Mouse (Mus musculus) frontal cortex, postnatal 14 days (tissue): ENCODE measurements around the gene Opcml.
A peak's percentile ranks its signal among the peaks of the same experiment; 100 is the strongest.

ENCODE experiments used
- DNase-seq, 2 experiments: peaks; one replicate each; pipeline ENCODE4 v3.0.0; 2022; ENCODE audit warnings: low spot score in 2 of 2

Gene Opcml

DNA sequence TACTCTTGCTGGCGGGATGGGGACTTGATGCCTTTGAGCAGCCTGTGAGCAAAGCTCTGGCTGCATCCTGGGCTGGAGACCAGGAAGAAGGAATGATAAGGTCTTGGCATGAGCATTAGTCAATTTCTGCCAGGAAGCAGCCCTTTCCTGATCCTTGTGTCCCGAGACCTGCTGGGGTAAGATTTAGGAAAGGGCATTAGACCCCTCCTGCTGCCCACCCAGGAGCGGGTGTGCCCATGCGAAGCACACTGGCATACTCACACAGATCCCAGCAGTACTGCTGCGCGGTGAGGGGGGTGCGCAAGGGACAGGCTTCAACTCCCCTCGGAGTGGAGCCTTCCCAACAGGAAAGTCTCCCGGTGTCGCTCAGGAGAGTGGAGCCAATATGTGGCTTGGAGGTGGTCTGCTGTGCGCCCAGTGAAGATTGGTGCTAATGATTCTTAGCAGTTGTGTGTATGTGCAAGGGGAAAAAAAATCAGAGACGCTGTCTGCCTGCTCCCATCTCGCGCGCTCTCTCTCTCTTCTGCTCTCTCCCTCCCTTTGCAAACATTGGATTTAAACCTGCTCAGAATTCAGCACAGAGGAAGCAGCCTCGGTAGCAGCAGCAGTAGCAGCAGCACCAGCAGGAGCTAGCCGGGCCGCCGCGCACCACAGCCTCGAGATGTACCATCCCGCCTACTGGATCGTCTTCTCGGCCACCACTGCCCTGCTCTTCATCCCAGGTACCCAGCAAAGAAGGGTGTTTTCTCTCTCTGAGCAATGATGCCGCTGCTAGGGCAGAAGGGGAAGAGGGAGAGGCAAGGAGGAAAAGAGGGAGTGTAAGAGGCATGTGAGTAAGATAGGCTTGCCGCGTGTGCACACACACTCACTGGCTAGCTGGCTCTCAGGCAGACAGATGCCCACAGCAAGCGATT, at the start of gene Opcml:
Gene Opcml, plus strand, starts transcription at position 51 of the 914 bp plus-strand sequence.
- DNase-seq = peak; percentile 49 to 58

GRCm38 (mm10) chr9:27758709-27759108, 31.9 kb upstream of the Opcml start:
- no peak for DNase-seq

- no peak for DNase-seq
Observed at GRCm38 (mm10) chr9:27761196-27761595, 29.4 kb upstream of the Opcml start.

GRCm38 (mm10) chr9:27766446-27766845, 24.1 kb upstream of the Opcml start:
- no peak for DNase-seq

- no peak for DNase-seq
Observed at GRCm38 (mm10) chr9:27767196-27767900, 23.2 kb upstream of the Opcml start.

GRCm38 (mm10) chr9:27768788-27769187, 21.8 kb upstream of the Opcml start:
- no peak for DNase-seq

DNA sequence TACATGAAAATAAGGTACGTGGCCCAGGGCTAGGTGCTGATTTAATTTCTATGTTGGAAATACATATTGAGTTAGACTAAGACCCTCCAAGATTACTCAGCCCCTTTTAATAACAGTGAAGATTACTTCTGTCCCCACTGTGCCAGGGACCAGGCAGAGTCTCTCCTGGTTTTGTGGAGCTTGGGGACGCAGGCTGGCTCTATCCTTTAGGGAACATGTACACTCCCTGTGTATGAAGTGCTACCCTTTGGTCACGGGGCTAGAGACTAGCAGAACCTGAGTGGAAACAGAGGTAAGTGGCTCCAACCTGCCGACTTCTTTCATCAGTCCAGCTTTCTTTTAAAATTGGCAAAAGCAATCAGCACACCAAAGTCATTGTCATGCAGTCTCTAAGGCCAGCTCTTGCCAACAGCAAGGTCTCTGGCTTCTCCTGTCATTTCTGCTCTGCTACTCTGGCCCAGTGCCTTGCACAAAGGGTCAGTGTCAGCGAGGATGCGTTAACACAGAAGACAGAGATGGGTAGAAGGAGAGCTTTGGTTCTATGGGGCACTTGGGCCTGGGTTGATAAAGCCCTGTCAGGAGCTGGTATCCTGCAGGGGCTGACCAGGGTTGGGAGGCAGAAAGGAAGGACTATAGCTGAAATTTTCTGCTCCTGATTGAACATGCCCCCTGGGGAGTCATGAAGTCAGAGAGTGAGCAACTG, 9.1 kb upstream of the Opcml start:
- no peak for DNase-seq

GRCm38 (mm10) chr9:27781994-27782337, 8.6 kb upstream of the Opcml start:
- no peak for DNase-seq

- no peak for DNase-seq
Observed at GRCm38 (mm10) chr9:27791639-27791966, 1.0 kb downstream of the Opcml start.

DNA sequence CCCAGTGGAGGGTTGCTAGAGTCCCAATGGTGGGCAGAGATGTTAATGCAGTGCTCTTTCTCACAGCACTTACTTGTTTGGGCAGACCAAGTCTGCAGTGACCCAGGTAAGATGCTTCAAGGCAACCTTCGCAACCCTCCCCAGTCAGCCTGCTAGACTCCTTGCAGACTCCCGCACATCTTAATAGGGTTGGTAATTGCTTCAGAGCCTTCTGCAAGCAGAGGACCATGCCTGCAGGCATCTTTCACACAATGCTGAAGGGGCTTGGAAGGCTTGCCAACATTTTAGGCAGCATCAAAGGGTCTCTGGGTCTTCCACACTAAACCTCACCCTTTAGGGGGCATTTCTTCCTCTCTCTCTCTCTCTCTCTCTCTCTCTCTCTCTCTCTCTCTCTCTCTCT, 1.7 kb downstream of the Opcml start:
- DNase-seq = no peak

DNA sequence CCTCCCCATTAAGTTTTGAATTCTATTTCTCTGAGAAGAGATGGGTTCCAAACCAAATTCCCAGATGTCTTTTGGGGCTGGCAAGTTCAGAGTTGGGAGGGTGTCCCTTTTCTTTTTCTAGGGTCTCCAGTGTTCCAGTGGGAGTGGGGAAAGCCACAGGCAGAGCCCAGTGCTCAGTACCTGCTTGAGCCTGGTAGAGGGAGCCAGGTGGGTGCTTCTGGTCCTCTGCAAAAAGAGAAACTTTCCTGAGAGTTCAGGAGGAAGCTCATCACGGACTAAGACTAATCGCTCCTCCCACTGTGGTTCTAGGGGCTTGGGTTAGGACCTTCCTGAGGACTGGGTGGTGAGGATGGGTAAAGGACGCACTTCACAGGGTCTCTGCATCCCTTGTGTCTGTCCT, 2.4 kb downstream of the Opcml start:
- no peak for DNase-seq

DNA sequence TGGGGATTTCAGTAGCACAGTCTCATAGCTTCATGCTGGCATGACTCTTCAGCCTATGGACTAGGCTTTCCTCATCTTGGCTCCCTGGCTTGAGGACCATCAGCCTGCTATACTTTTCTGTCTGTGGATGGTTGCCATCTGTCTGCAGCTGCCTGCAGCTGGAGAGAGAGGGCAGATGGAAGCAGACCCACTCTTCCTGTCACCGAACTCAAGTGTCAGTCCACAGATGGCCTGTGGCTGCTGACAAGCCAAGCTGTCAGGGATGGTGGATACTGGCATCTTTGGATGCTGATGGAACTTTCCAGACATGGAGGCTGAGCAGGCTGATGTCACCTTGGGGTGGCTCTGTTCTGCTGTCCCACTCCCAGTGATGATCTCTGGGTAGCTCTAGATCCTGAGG, 6.0 kb downstream of the Opcml start:
- DNase-seq = no peak

DNA sequence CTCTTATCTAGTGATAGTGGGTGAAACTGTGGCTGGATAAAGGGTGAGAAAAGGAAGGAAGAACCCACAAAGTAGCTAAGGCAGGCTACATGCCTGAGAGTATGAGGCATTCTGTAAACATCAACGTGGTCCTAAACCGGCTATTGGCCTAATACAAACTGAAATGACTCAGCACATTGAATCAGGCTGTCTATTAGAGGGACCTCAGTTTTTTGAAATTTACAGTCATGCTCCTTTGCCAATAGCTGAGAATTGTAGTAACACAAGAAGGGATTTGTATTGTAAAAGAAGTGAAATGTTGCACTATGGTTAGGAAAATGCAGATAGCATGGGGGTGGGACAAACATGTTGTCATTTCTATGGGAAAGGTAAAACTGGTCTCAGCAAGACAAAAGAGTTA, 10.4 kb downstream of the Opcml start:
- no peak for DNase-seq

DNA sequence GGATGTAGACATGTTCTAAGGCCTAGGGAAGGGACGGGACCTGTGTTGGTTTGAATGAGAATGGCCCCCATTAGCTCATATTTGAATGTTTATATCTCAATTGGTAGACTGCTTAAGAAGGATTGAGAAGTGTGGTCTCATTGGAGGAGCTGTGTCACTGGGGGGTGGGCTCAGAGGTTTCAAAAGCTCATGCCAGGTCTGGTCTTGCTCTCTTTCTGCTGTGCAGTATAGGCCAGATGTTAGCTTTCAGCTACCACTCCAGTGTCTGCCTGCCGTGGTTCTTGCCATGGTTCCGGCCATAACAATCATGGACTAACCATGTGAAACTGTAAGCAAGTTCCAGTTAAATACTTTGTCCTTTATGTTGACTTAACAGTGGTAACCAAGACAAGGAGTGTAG, 11.2 kb downstream of the Opcml start:
- DNase-seq = no peak

DNA sequence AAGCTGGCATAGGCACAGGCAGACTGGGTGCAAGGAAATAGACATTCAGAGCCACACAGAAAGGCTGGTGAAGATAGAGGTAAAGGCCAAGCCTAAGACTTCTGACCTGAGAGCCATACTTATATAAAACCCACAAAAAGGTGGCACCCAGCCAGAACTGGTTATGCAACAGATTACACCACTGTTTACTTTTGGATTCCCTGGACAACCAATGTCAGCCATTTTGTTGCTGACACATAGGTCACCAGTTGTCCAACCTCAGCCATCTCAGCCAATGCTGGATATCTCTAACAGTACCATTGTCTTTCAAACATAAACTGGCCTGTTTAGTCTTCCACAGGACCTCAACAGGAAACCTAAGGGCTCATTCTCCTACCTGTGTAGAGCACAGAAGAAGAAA, 11.8 kb downstream of the Opcml start:
- no peak for DNase-seq

GRCm38 (mm10) chr9:27804461-27804860, 13.9 kb downstream of the Opcml start:
- DNase-seq = no peak

DNA sequence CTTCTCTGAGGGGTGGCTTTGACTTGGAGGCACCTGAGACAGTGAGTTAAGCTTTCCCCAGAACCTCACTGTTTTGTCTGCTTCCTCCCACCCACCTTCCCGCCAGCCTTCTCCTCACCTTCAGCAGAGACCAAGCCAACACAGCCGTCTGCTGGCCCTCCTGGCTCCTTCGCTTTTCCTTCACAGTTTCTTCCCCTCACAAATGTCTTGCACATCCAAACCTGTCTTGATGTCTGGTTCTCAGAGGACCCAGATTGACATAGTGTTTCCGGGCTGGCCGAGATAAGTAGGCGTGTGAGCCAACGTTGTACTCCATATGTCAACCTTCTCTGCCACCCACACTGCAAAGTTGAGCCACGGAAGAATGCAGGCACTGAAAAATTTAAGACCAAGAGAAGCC, 19.2 kb downstream of the Opcml start:
- peak in 1 of 2 experiments; percentile 27 for DNase-seq

DNA sequence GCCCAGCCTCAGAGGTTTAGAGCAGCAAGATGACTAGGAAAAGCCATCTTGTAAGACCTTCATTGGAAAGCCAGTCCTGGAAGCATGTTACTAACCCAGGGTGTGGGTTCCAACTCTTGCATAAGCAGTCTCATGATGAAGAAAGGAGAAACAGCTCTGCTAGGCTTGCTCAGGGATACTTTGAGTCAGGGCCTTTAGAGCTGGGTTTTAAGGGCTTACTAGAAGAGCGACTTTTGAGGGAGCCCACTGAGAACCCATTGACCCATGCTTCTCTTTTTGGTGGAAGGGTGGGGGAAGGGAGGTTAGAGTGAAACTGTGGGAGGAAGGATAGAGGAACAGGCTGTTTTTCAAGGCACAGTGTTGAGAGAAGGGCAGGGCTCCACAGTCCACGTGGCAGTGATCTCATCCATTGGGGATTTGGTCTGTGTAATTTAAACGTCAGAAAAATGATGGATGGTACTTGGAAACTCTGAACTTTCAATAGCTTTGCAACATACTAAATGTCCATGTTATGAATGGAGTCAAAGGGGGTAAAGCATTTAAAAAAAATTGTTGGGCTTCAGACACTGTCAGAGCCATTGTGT, 22.7 kb downstream of the Opcml start:
- DNase-seq = no peak

DNA sequence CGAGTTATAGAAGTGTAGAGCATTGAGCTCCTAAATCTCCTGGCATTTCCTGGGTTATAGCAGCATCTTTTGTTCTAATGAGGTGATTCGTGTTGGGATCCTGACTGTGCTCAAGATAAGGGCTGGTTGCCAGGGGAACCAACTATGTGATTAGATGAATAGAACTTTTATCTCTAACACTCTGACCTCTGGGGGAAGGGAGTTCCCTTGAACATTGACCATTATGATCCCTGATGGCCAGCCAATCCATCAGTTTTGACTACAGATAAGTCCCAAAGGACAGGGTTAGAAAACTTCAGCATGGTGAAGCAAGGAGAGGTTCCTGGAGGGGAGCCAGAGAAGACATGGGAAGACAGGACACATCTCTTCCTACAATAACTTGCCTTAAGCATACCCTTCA, 23.6 kb downstream of the Opcml start:
- no peak for DNase-seq

DNA sequence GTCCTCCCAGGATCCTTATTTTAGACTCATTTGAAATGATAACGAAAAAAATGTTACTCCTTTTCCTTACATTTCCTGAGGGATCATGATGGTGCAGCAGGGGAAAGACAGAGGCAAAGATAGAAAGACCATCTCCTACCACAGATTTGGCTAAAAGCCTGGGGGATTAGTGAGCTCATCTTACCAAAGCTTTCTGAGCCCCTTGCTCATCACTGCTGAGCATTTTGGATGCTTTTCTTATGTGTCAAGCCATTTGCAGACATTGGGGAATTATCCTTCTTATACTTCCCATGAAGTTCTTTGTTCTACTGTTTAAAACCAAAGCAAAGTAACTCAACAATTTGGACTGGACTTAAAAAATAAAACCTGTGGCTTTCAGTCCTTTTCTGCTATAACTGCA, 30.6 kb downstream of the Opcml start:
- no peak for DNase-seq

GRCm38 (mm10) chr9:27822681-27823080, 32.1 kb downstream of the Opcml start:
- no peak for DNase-seq

GRCm38 (mm10) chr9:27824424-27824823, 33.8 kb downstream of the Opcml start:
- DNase-seq = no peak
